Mouse (Mus musculus): ENCODE measurements around the gene Tmem43.

Tmem43 gene

DNA sequence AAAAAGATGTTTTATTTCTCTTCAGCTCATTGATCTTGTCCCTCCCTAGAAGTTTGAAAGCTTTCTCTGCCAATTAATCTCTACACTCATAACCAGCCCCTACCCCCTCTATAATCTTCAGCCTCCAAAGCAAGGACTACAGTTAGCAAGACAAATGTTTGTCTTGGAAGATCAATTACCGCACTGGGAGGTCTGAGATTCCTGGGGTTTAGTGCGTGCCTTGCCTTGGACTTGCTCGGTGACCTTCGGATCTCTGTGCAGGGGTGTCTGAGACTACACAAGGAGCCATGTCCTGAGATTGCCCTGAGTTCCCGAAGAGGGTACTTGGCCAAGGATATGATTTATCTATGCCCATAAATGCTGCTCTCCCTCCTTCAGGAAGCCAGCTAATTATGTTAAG, 59.9 kb downstream of the Tmem43 start:
- DNase-seq (ENCODE audit: low read depth, low spot score): no peak

DNA sequence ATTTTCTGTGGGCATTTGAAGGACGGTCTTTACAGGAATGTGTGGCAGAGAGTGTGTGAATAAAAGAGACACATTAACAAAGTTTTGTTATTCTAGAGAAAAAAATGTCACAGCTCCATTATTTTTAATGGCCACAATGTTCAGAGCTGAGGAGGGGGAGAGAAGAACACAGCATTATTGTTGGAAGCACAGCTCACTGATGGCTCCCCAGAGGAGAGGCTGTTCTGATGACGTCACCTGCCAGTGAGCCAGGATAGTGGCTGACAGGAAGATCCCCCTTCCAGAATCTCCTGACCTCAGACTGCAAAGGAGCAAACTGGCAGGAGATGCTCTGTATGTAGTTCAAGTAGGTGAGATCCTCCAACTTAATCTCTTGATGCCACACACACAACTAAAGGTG, 60.3 kb downstream of the Tmem43 start:
- DNase-seq (ENCODE audit: low read depth, low spot score): no peak

DNA sequence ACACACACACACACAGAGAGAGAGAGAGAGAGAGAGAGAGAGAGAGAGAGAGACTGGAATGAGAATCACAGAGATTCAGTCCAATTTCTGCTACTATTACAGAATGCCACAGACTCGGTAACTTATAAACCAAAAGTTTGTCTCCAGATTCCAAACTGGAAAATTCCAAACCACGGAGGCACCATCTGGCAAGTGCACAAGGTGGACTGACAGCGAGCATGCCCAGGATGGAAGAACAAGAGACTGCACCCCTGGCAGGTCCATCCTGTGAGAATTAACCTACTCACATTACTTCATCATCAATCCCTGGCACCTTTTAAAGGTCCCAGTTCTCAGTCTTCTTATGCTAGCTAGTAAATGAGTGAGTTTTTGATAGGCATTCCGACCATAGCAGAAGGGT, 60.8 kb downstream of the Tmem43 start:
- no peak for DNase-seq (ENCODE audit: low read depth, low spot score)

GRCm38 (mm10) chr6:91535231-91535630, 61.7 kb downstream of the Tmem43 start:
- DNase-seq (ENCODE audit: low read depth, low spot score): no peak

GRCm38 (mm10) chr6:91536047-91536765, 62.7 kb downstream of the Tmem43 start:
- no peak for DNase-seq (ENCODE audit: low read depth, low spot score)
